Mouse (Mus musculus): Measurements from ENCODE around the gene Ube4b. TPM values are rescaled to one million over a fixed set of nuclear protein-coding genes. Genes with fewer than 3 reads are reported as not detected.
A peak's percentile ranks its signal among the peaks of the same experiment; 100 is the strongest.
"Not testable (repeated sequence)": the region's sequence is repeated elsewhere in the genome, so short reads cannot be mapped to it uniquely, and the experiment has no call there.

Ube4b gene
- 54.1 and 57.9 TPM in 2 replicates for polyA plus RNA-seq (2015; fragmentation: Nextera tagmentation; extraction: Ambion mirVana)

GRCm38 (mm10) chr4:149426325-149427199 lies at the start of gene Ube4b:
Ube4b (minus strand) TSS chr4:149426749.
- WGBS, result under 1% methylated on average over 45 of the region's 50 CpGs
- H3K4me1 ChIP-seq (ENCODE audit: control insufficient read depth, insufficient read depth, low read length), result peaks cover 19% of the 10 kb centered on the region
- no peaks in the 10 kb centered on the region for H3K9me3 ChIP-seq (replicated peaks; ENCODE audit: control insufficient read depth, low read length, poor library complexity, severe bottlenecking)
- H3K9ac ChIP-seq (ENCODE audit: low read depth, low read length), result peak within 1 kb of the TSS; percentile 95
- no peaks in the 10 kb centered on the region for H3K27me3 ChIP-seq (ENCODE audit: control insufficient read depth, insufficient read depth, low read depth, low read length)
- peak within 1 kb of the TSS; percentile 62 for H3K4me2 ChIP-seq (ENCODE audit: low read length)
- peak within 1 kb of the TSS; percentile 99 for H3K27ac ChIP-seq (ENCODE audit: low read length)
- peak within 1 kb of the TSS; percentile 98 for H3K4me3 ChIP-seq (ENCODE audit: low read depth, low read length)
- peak; percentile 94 for ATAC-seq
- no peaks in the 10 kb centered on the region for H3K36me3 ChIP-seq (ENCODE audit: control insufficient read depth, insufficient read depth, low read length)

GRCm38 (mm10) chr4:149475096-149475495 lies 48.5 kb upstream of the Ube4b start:
- Histone ChIP-seq H3K27ac (ENCODE audit: low read length) (no peak overlapping the region), H3K4me2 (ENCODE audit: low read length) (no peak overlapping the region), H3K4me3 (ENCODE audit: low read depth, low read length) (no peak overlapping the region), H3K9ac (ENCODE audit: low read depth, low read length) (no peak overlapping the region), H3K9me3 (replicated peaks; ENCODE audit: control insufficient read depth, low read length, poor library complexity, severe bottlenecking) (no peaks in the 10 kb centered on the region), H3K4me1 (ENCODE audit: control insufficient read depth, insufficient read depth, low read length) (no peaks in the 10 kb centered on the region), H3K36me3 (ENCODE audit: control insufficient read depth, insufficient read depth, low read length) (peaks cover 6% of the 10 kb centered on the region), H3K27me3 (ENCODE audit: control insufficient read depth, insufficient read depth, low read depth, low read length) (no peaks in the 10 kb centered on the region)
- no peak for ATAC-seq
- 84% methylated on average over 7 of the region's 7 CpGs for WGBS

GRCm38 (mm10) chr4:149469557-149469956 lies 43.0 kb upstream of the Ube4b start:
- no peak for ATAC-seq
- H3K27ac ChIP-seq (ENCODE audit: low read length), result no peak overlapping the region
- 100% methylated on average over 3 of the region's 3 CpGs for WGBS

GRCm38 (mm10) chr4:149463435-149463950 lies 36.9 kb upstream of the Ube4b start:
- H3K9ac ChIP-seq (ENCODE audit: low read depth, low read length), result no peak overlapping the region
- no peaks in the 10 kb centered on the region for H3K9me3 ChIP-seq (replicated peaks; ENCODE audit: control insufficient read depth, low read length, poor library complexity, severe bottlenecking)
- H3K4me3 ChIP-seq (ENCODE audit: low read depth, low read length), result no peak overlapping the region
- 82% methylated on average over 6 of the region's 6 CpGs for WGBS
- no peak overlapping the region for H3K4me2 ChIP-seq (ENCODE audit: low read length)
- no peaks in the 10 kb centered on the region for H3K4me1 ChIP-seq (ENCODE audit: control insufficient read depth, insufficient read depth, low read length)
- H3K27me3 ChIP-seq (ENCODE audit: control insufficient read depth, insufficient read depth, low read depth, low read length), result no peaks in the 10 kb centered on the region
- ATAC-seq, result no peak
- H3K36me3 ChIP-seq (ENCODE audit: control insufficient read depth, insufficient read depth, low read length), result no peaks in the 10 kb centered on the region
- H3K27ac ChIP-seq (ENCODE audit: low read length), result no peak overlapping the region

More at GRCm38 (mm10) chr4:149469557-149469956, 43.0 kb upstream of the Ube4b start:
- Histone ChIP-seq H3K4me1 (ENCODE audit: control insufficient read depth, insufficient read depth, low read length) (no peaks in the 10 kb centered on the region), H3K4me3 (ENCODE audit: low read depth, low read length) (no peak overlapping the region), H3K36me3 (ENCODE audit: control insufficient read depth, insufficient read depth, low read length) (peaks cover 6% of the 10 kb centered on the region), H3K4me2 (ENCODE audit: low read length) (no peak overlapping the region), H3K9me3 (replicated peaks; ENCODE audit: control insufficient read depth, low read length, poor library complexity, severe bottlenecking) (no peaks in the 10 kb centered on the region), H3K27me3 (ENCODE audit: control insufficient read depth, insufficient read depth, low read depth, low read length) (no peaks in the 10 kb centered on the region), H3K9ac (ENCODE audit: low read depth, low read length) (no peak overlapping the region)

GRCm38 (mm10) chr4:149462305-149462971 lies 35.9 kb upstream of the Ube4b start:
- ATAC-seq, result no peak
- no peak overlapping the region for H3K4me3 ChIP-seq (ENCODE audit: low read depth, low read length)
- no peaks in the 10 kb centered on the region for H3K4me1 ChIP-seq (ENCODE audit: control insufficient read depth, insufficient read depth, low read length)
- H3K4me2 ChIP-seq (ENCODE audit: low read length), result no peak overlapping the region
- no peaks in the 10 kb centered on the region for H3K36me3 ChIP-seq (ENCODE audit: control insufficient read depth, insufficient read depth, low read length)
- no peaks in the 10 kb centered on the region for H3K27me3 ChIP-seq (ENCODE audit: control insufficient read depth, insufficient read depth, low read depth, low read length)
- WGBS, result 80% methylated on average over 6 of the region's 6 CpGs
- H3K9ac ChIP-seq (ENCODE audit: low read depth, low read length), result no peak overlapping the region
- no peaks in the 10 kb centered on the region for H3K9me3 ChIP-seq (replicated peaks; ENCODE audit: control insufficient read depth, low read length, poor library complexity, severe bottlenecking)
- no peak overlapping the region for H3K27ac ChIP-seq (ENCODE audit: low read length)

- no peak for ATAC-seq
- no peaks in the 10 kb centered on the region for H3K27me3 ChIP-seq (ENCODE audit: control insufficient read depth, insufficient read depth, low read depth, low read length)
- H3K27ac ChIP-seq (ENCODE audit: low read length), result no peak overlapping the region
- H3K9ac ChIP-seq (ENCODE audit: low read depth, low read length), result no peak overlapping the region
- no peaks in the 10 kb centered on the region for H3K9me3 ChIP-seq (replicated peaks; ENCODE audit: control insufficient read depth, low read length, poor library complexity, severe bottlenecking)
- no peaks in the 10 kb centered on the region for H3K36me3 ChIP-seq (ENCODE audit: control insufficient read depth, insufficient read depth, low read length)
- WGBS, result 66% methylated on average over 6 of the region's 7 CpGs
- H3K4me1 ChIP-seq (ENCODE audit: control insufficient read depth, insufficient read depth, low read length), result no peaks in the 10 kb centered on the region
- H3K4me3 ChIP-seq (ENCODE audit: low read depth, low read length), result no peak overlapping the region
- no peak overlapping the region for H3K4me2 ChIP-seq (ENCODE audit: low read length)
Observed at GRCm38 (mm10) chr4:149461579-149462304, 35.2 kb upstream of the Ube4b start.

GRCm38 (mm10) chr4:149460475-149460874 lies 33.9 kb upstream of the Ube4b start:
- WGBS, result 85% methylated on average over 2 of the region's 2 CpGs

GRCm38 (mm10) chr4:149459425-149459824 lies 32.9 kb upstream of the Ube4b start:
- Histone ChIP-seq H3K4me1 (ENCODE audit: control insufficient read depth, insufficient read depth, low read length) (no peaks in the 10 kb centered on the region), H3K4me2 (ENCODE audit: low read length) (no peak overlapping the region), H3K27me3 (ENCODE audit: control insufficient read depth, insufficient read depth, low read depth, low read length) (no peaks in the 10 kb centered on the region), H3K27ac (ENCODE audit: low read length) (no peak overlapping the region), H3K36me3 (ENCODE audit: control insufficient read depth, insufficient read depth, low read length) (no peaks in the 10 kb centered on the region), H3K4me3 (ENCODE audit: low read depth, low read length) (no peak overlapping the region), H3K9ac (ENCODE audit: low read depth, low read length) (no peak overlapping the region), H3K9me3 (replicated peaks; ENCODE audit: control insufficient read depth, low read length, poor library complexity, severe bottlenecking) (no peaks in the 10 kb centered on the region)
- ATAC-seq, result no peak
- 90% methylated on average over 1 of the region's 1 CpGs for WGBS

More at GRCm38 (mm10) chr4:149460475-149460874, 33.9 kb upstream of the Ube4b start:
- not testable (repeated sequence) for H3K27me3 ChIP-seq (ENCODE audit: control insufficient read depth, insufficient read depth, low read depth, low read length); H3K36me3 ChIP-seq (ENCODE audit: control insufficient read depth, insufficient read depth, low read length); H3K9ac ChIP-seq (ENCODE audit: low read depth, low read length); H3K4me1 ChIP-seq (ENCODE audit: control insufficient read depth, insufficient read depth, low read length); H3K9me3 ChIP-seq (replicated peaks; ENCODE audit: control insufficient read depth, low read length, poor library complexity, severe bottlenecking); ATAC-seq; H3K4me3 ChIP-seq (ENCODE audit: low read depth, low read length); H3K4me2 ChIP-seq (ENCODE audit: low read length); H3K27ac ChIP-seq (ENCODE audit: low read length)
